Mouse (Mus musculus) brain, embryonic 14.5 days (tissue): Measurements from ENCODE around the gene Mllt10.

Source experiments
- CTCF ChIP-seq: fragments of 200-500 bp; IDR thresholded peaks from 2 replicates; pipeline ENCODE4 v1.5.1; 2012; ENCODE audit warnings: inconsistent platforms, mild to moderate bottlenecking, moderate library complexity, borderline replicate concordance; ENCODE audit not compliant: insufficient read depth, insufficient read length; ENCODE audit errors: extremely low read depth
- POLR2A ChIP-seq: fragments of 200-500 bp; IDR thresholded peaks from 2 replicates; pipeline ENCODE4 v1.6.1; 2012; ENCODE audit warnings: mild to moderate bottlenecking, inconsistent platforms, borderline replicate concordance; ENCODE audit not compliant: poor library complexity, insufficient read depth, insufficient read length, severe bottlenecking; ENCODE audit errors: extremely low read depth

- TF ChIP-seq CTCF (no peak), POLR2A (no peak)
Measured at GRCm38 (mm10) chr2:18052581-18052980, 2.5 kb upstream of the Mllt10 start.
